23 mouse cellular contexts compared by ENCODE assay signal in genomic region chr1:187314516-187314915, GRCm38 (mm10).
A peak's percentile ranks its signal among the peaks of the same experiment; 100 is the strongest.
DNase-seq lines count a peak whose midpoint lies in the region; TF ChIP-seq lines count a peak whose summit lies in the region.
"Had no signal": no experiment of that assay in that cellular context is flagged by ENCODE, and none has a peak within 500 bp of the region (broad histone marks: within the 10 kb centered on the region; RNA-seq: fewer than 3 reads in every experiment).

No protein-coding gene starts in this region.

- H3K79me2 ChIP-seq in liver, adult 2 months (ENCODE audit: control insufficient read depth, insufficient read depth, low read length) = no peaks in the 10 kb centered on the region; the same call in 1 of the 2 replicates

- DNase-seq in kidney, adult 9 months = peak; percentile 26
- DNase-seq in kidney, adult 18-20 months = no peak
- DNase-seq in liver, adult 2 months (ENCODE audit: extremely low read depth, low read depth, low spot score) = peak; percentile 79
- DNase-seq in liver = no peak
- no peak for DNase-seq in testis, postnatal 14 days (ENCODE audit: low spot score)
- DNase-seq: adrenal gland, postnatal 14 days; cerebellum, adult 11-12 months; cerebellum, adult 8-10 months; cerebellum, postnatal 10 days; cerebellum, postnatal 36 days; embryo, embryonic 11 days; gastrocnemius, postnatal 10 days; gastrocnemius, postnatal 36 days; heart, adult 2 months; heart, postnatal 14 days; heart, postnatal 4 days had no signal

- TF ChIP-seq CTCF in liver, adult 2 months (IDR thresholded peaks at IDR 0.05; ENCODE audit: low read depth, low read length) = no peak

- H3K4me3 ChIP-seq in liver, adult 2 months (ENCODE audit: insufficient read depth, low read depth, low read length) = no peak overlapping the region
- no peak overlapping the region for H3K4me3 ChIP-seq in brown adipose tissue, adult 24 weeks (ENCODE audit: insufficient read depth, low read depth, low read length)
- H3K4me3 ChIP-seq: forebrain, embryonic 10.5 days; forebrain, embryonic 13.5 days; heart, adult 2 months; heart, embryonic 10.5 days; heart, embryonic 13.5 days had no signal

- H3K4me1 ChIP-seq in liver, adult 2 months (ENCODE audit: control insufficient read depth, insufficient read depth, low read length) = peaks cover 21% of the 10 kb centered on the region; the same call in 1 of the 2 replicates
- H3K4me1 ChIP-seq in brown adipose tissue, adult 24 weeks (ENCODE audit: control insufficient read depth, insufficient read depth, insufficient read length, low read length) = peaks cover 19% of the 10 kb centered on the region
- H3K4me1 ChIP-seq: forebrain, embryonic 13.5 days had no signal

- no peaks in the 10 kb centered on the region for H3K27me3 ChIP-seq in liver, adult 2 months (ENCODE audit: control insufficient read depth, insufficient read depth, low read length)
- H3K27me3 ChIP-seq: forebrain, embryonic 13.5 days; heart, embryonic 13.5 days had no signal

- TF ChIP-seq POLR2A in liver, adult 2 months (IDR thresholded peaks at IDR 0.05; ENCODE audit: extremely low read depth, insufficient read depth, low read length) = no peak

- peaks cover 1% of the 10 kb centered on the region; the same call in 1 of the 2 replicates for H3K36me3 ChIP-seq in liver, adult 2 months (ENCODE audit: control insufficient read depth, insufficient read depth, low read length)

- no peak overlapping the region for H3K9ac ChIP-seq in liver, adult 2 months (ENCODE audit: low read depth, low read length)
- H3K9ac ChIP-seq: forebrain, embryonic 13.5 days; heart, embryonic 13.5 days; hindbrain, embryonic 14.5 days had no signal

- no peak overlapping the region for H3K27ac ChIP-seq in liver, adult 2 months (replicated peaks; ENCODE audit: insufficient read depth, low read depth, low read length)
- peak overlapping the region; percentile 74 for H3K27ac ChIP-seq in brown adipose tissue, adult 24 weeks (replicated peaks; ENCODE audit: low read depth, low read length)
- H3K27ac ChIP-seq: forebrain, embryonic 10.5 days; forebrain, embryonic 13.5 days; heart, adult 2 months; heart, embryonic 10.5 days; heart, embryonic 13.5 days; hindbrain, embryonic 14.5 days; hindbrain, postnatal 0 days had no signal

Comparison
In these comparisons a context has a peak if more than half of its experiments do, and no peak if none do; other contexts are left out.
1. DNase-seq: peak in kidney, adult 9 months (single experiment) and liver, adult 2 months (single experiment); none in kidney, adult 18-20 months (single experiment), liver (single experiment) and testis, postnatal 14 days (single experiment).